Mouse (Mus musculus) midbrain, embryonic 10.5 days (tissue): ENCODE data around the gene Ostn. TPM values are rescaled to one million over a fixed set of nuclear protein-coding genes. Genes with fewer than 3 reads are reported as not detected.

ENCODE experiments used
- DNase-seq: peaks from one replicate; pipeline ENCODE4 v3.0.0-alpha.2; 2017; ENCODE audit warnings: low spot score
- H3K27ac ChIP-seq: fragments of 300-500 bp; sonication (generic); replicated peaks from 2 replicates; pipeline ENCODE4 v1.5.1; 2016; ENCODE audit warnings: mild to moderate bottlenecking
- H3K27me3 ChIP-seq: fragments of 300-500 bp; sonication (generic); 2 replicates; pipeline ENCODE4 v1.6.1; 2016; ENCODE audit warnings: low read depth, mild to moderate bottlenecking; ENCODE audit not compliant: poor library complexity, severe bottlenecking
- H3K36me3 ChIP-seq: fragments of 300-500 bp; sonication (generic); 2 replicates; pipeline ENCODE4 v1.6.1; 2016; ENCODE audit warnings: mild to moderate bottlenecking, moderate library complexity
- H3K4me1 ChIP-seq: fragments of 300-500 bp; sonication (generic); 2 replicates; pipeline ENCODE4 v1.6.1; 2016
- H3K4me3 ChIP-seq: fragments of 300-500 bp; sonication (generic); 2 replicates; pipeline ENCODE4 v1.5.1; 2016; ENCODE audit warnings: mild to moderate bottlenecking, moderate library complexity
- H3K9me3 ChIP-seq: fragments of 300-500 bp; sonication (generic); replicated peaks from 2 replicates; pipeline ENCODE4 v1.6.1; 2016; ENCODE audit warnings: mild to moderate bottlenecking
- WGBS: fragments of 180-500 bp; shearing (Covaris S2); methylation state at CpG from one replicate; pipeline ENCODE4 v1.1.7; 2016; 5-methylcytosine and 5-hydroxymethylcytosine counted together
- polyA plus RNA-seq: library from polyadenylated mRNA; unstranded; fragments of >200 nt; fragmentation: Nextera tagmentation; extraction: Ambion mirVana; gene quantifications from 2 replicates; pipeline ENCODE4 v1.2.1, GENCODE M21; 2016

Ostn gene
- polyA plus RNA-seq, 1 experiment from 2014 or later = not detected

DNA sequence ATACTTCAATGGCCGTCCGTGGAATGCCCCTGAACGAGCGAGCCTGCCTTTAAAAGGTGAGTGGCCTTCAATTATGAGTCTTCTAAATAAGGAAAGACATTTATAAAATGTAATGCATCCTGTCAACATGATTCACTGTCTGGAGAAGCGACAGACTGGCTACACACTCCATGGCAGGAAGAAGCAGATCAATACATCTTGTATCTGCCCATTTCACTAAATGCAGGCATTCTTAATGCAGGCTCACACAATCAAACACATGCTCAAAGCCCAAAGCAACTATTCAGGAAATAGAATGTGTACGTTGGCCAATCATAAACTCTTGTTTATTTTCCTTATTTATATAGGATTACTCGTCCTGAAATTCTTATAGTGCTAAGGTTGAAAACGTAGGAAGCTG lies 62.9 kb downstream of the Ostn start, which contains the start of gene Uts2b:
TSS of gene Uts2b (minus strand) at position 49 of the 400 bp plus-strand sequence.
- H3K4me3 ChIP-seq = no peak within 1 kb of the TSS
- 88% methylated on average over 8 of the region's 8 CpGs for WGBS
- no peaks in the 10 kb centered on the region for H3K36me3 ChIP-seq

DNA sequence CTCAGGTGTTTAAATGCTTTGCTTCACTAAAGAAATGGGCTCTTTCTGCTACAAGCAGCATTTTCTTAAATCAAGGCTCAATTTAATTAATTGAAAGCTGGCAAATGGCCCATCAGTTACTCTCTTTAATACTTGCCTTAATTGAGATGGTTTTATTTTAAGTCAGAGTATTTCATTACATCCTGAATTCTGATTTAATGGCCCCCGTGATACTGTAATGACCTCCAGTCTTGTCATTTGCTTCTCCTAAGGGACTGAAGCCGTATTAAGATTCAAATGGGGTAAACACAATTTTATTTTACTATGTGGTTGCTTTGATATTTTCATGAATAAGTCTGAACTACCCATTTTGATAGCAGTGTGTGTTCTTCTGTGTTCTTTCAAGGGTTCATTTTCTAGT lies 63.4 kb downstream of the Ostn start:
- no peaks in the 10 kb centered on the region for H3K36me3 ChIP-seq
- 90% methylated on average over 2 of the region's 2 CpGs for WGBS
- no peaks in the 10 kb centered on the region for H3K4me1 ChIP-seq
- no peak for DNase-seq
- no peaks in the 10 kb centered on the region for H3K27me3 ChIP-seq
- H3K9me3 ChIP-seq = no peaks in the 10 kb centered on the region
- H3K4me3 ChIP-seq = no peak overlapping the region
- no peak overlapping the region for H3K27ac ChIP-seq

More for the DNA sequence above, 62.9 kb downstream of the Ostn start, which contains the start of gene Uts2b:
- Histone ChIP-seq H3K27ac (no peak within 1 kb of the TSS), H3K27me3 (no peaks in the 10 kb centered on the region), H3K4me1 (no peaks in the 10 kb centered on the region), H3K9me3 (no peaks in the 10 kb centered on the region)
- no peak for DNase-seq

DNA sequence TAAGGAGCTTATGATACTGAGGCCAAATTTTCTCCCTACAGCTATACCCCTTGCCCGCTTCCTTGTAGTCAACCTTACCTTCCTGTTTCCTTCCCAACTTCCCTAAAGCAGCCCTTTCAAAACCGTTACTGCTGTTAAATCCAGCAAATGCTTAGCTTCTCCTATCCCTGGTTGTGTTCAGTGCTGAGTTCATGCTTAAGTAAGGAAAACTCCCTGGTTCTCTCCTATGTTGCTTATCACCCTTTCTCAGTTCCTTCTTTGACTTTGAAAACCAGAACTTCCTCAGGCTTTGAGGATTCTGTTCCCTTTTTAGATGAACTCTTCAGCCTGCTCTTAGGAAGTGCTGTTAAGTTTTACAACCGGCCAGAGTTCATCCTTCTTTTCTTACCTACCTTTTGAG lies 66.8 kb downstream of the Ostn start:
- no peak overlapping the region for H3K4me3 ChIP-seq
- no peak overlapping the region for H3K27ac ChIP-seq
- DNase-seq = no peak
- no peaks in the 10 kb centered on the region for H3K27me3 ChIP-seq
- H3K4me1 ChIP-seq = no peaks in the 10 kb centered on the region
- H3K36me3 ChIP-seq = no peaks in the 10 kb centered on the region
- 85% methylated on average over 3 of the region's 3 CpGs for WGBS
- no peaks in the 10 kb centered on the region for H3K9me3 ChIP-seq

DNA sequence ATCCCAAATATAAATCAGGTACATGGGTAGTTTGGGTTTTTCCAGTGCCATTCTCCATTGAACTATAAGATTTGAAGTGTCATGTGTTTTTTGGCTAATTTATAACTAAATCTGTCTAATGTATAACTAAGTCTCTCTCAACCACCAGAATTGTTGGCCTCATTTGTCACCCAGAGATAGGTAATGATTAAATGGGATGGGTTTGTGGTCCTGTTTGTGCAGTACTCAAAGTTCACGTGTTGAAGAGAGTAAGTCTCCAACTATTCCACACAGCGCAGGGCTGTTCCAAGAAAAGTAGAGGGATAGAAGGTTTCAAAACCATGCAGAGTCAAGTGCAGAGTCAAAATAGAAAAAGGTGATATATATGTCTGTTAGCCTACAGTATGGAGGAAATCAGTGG lies 68.0 kb downstream of the Ostn start:
- WGBS = 96% methylated on average over 2 of the region's 2 CpGs
- H3K4me1 ChIP-seq = no peaks in the 10 kb centered on the region
- no peaks in the 10 kb centered on the region for H3K9me3 ChIP-seq
- no peaks in the 10 kb centered on the region for H3K36me3 ChIP-seq
- no peak for DNase-seq
- no peak overlapping the region for H3K4me3 ChIP-seq
- no peaks in the 10 kb centered on the region for H3K27me3 ChIP-seq
- H3K27ac ChIP-seq = no peak overlapping the region

DNA sequence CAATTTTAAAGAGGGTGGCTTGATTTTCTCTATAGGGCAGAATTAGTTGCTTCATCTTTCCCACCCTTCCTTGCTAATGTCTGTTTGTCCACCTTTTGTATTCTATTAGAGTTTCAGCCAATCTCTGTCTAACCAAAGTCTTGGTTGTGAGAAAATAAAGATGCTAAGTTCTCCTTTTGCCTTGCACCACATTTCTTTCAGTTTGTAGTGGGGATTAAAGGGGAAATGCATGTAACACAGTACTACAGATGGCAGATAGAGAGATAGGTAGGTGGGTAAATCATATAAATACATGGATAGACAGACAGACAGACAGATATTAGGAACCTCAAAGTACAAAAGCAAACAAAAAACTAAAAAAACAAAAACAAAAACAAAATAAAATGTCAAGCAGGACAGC lies 69.3 kb downstream of the Ostn start:
- Histone ChIP-seq H3K9me3 (no peaks in the 10 kb centered on the region), H3K4me1 (no peaks in the 10 kb centered on the region), H3K27ac (no peak overlapping the region), H3K36me3 (no peaks in the 10 kb centered on the region), H3K27me3 (no peaks in the 10 kb centered on the region), H3K4me3 (no peak overlapping the region)
- DNase-seq = no peak

DNA sequence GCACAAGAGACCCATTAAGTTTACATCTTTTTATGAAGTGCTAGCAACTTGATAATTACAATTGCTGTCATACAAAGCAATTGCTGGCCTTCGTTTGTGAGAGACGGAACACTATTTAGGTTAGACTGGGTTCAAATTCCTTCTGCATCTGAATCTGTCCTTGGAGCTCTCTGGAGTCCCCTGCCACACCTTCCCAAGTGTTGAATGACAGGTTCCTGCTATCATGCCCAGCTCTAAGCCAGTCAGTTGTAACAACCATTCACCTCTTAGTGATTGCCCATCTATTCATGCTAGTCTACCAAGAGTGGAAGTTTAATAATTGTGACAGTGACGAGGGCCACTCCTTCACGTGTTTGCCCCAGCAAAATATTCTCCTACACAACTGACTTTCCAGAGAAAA lies 74.9 kb downstream of the Ostn start:
- no peak overlapping the region for H3K27ac ChIP-seq
- DNase-seq = no peak
- no peaks in the 10 kb centered on the region for H3K36me3 ChIP-seq
- H3K9me3 ChIP-seq = no peaks in the 10 kb centered on the region
- WGBS = 87% methylated on average over 4 of the region's 4 CpGs
- H3K4me3 ChIP-seq = no peak overlapping the region
- H3K27me3 ChIP-seq = no peaks in the 10 kb centered on the region
- no peaks in the 10 kb centered on the region for H3K4me1 ChIP-seq

DNA sequence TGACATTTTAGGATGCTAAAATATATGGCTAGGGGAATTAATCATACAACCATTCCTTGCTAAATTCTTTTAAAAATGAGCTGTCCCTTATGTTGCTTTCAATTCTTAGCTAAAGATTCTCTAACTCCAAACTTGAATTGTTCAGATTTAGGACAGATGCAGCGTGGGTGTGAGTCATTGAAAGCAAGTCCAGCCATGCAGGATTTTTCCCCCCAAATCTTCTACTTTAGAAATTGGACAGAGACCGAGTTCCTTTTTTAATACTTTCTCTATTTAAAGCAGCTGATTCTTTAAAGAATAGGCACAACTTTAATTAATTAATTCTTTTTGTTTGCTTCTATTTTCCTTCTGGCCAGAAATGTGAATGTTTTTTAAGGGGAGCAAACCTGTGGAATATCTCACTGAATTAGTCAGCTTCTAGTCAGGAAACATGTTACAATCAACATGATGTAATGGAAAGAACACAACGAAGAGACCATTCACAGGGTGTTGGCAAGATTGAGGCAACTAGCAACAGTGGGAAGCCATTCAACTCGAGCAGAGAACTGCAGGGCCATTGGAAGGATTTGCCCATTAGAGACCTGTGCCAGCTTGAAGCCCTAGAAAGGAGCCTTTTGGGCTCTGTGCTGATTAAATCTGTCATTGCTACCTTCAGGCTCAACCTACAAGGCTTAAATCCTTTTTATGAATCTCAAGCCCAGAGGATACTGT lies 77.8 kb downstream of the Ostn start:
- WGBS = 75% methylated on average over 4 of the region's 4 CpGs

DNA sequence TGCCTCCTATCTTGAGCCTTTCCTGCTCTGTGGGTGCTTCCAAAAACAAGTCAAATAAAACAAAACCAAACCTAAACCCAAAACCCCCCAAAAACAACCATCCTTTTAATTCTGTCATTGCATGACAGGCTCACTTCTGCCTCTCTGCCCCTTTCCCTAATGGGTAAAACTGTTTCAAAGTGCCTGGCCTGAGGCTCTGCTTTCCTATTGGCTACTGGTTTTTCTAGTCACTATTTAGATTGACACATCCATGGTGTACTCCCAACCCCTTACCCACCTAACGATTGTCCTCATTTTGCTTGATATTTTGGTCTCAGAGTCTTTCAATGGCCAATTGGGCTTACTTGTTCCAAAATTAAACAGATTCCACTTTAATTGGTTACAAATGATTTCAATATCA lies 78.4 kb downstream of the Ostn start:
- no peak for DNase-seq
- Histone ChIP-seq H3K27ac (no peak overlapping the region), H3K9me3 (no peaks in the 10 kb centered on the region), H3K36me3 (no peaks in the 10 kb centered on the region), H3K4me1 (peaks cover 19% of the 10 kb centered on the region), H3K27me3 (no peaks in the 10 kb centered on the region), H3K4me3 (no peak overlapping the region)
- 81% methylated on average over 1 of the region's 1 CpGs for WGBS

More for the DNA sequence above, 77.8 kb downstream of the Ostn start:
- H3K4me3 ChIP-seq = no peak overlapping the region
- no peak overlapping the region for H3K27ac ChIP-seq
- no peaks in the 10 kb centered on the region for H3K36me3 ChIP-seq
- H3K9me3 ChIP-seq = no peaks in the 10 kb centered on the region
- no peaks in the 10 kb centered on the region for H3K27me3 ChIP-seq
- DNase-seq = no peak
- peaks cover 13% of the 10 kb centered on the region for H3K4me1 ChIP-seq

DNA sequence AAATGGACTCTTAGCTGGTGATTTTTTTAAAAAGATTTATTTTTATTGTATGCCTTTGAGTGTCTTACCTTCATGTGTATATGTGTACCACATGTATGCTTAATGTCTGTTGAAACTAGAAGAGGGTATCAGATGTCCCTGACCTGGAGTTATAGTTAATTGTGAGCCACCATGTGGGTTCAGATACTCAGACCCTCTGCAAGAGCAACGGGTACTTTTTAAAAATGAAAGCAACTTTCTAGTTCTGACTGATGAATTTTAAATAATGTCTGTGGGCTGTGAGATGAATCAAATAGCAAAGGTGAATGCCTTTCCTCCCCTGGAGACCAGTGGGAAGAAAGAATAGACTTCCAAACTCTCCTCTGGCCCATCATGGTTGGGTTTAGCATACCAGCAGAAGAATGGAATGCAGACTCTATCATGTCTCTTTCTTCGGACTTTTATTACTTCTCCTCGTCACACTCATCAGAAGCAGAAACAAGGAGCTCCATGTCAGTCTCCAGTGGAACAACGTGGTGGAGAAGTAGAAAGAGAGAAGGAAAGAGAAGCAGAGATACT lies 79.6 kb downstream of the Ostn start:
- Histone ChIP-seq H3K9me3 (no peaks in the 10 kb centered on the region), H3K27me3 (no peaks in the 10 kb centered on the region), H3K27ac (no peak overlapping the region), H3K4me3 (no peak overlapping the region), H3K4me1 (peaks cover 28% of the 10 kb centered on the region), H3K36me3 (no peaks in the 10 kb centered on the region)
- no peak for DNase-seq
- WGBS = 81% methylated on average over 4 of the region's 4 CpGs

DNA sequence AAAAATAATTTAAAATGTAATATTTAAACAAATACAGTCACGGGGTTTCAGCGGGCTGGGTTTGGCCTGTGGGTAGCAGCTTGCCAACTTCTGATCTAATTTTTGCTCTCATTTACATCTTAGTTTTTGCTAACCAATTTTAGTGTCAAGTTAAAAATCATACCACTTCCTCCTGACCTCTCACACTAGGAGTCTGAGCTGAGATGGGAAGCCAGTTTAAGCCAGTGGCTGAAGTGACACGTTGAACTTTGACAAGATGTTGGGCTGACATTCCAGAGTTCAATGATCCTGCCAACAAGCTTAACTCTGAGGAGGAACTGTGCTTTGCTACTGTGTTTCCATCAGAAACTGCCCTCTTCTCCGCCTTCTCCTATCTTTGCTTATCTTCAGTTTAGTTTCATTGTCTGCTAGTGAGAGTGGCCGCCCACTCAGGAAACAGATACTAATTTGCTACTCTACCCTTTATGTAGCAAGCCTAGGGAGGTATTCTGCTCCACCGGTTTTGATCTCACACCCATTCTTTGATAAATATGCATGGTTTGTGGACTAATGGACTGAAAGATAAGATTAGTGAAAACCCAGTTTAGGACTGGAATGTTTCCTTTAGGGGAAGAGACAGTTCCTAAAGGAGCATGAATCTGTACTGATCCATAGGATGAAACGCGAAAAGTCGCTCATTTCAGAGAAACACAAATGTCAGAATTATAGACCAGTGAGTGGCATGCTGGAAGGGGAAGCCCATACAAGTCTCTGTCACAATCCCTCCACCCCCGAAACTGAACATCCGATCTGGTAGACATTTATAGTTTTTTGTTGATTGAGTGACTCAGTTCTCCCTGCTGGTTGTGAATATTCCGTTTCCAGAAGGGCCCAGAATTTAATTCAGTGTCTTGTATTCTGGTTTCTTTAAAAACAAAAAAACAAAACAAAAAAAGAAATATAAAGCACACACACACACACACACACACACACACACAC lies 80.6 kb downstream of the Ostn start:
- Histone ChIP-seq H3K27ac (peak overlapping the region; percentile 98), H3K9me3 (no peaks in the 10 kb centered on the region), H3K27me3 (no peaks in the 10 kb centered on the region), H3K36me3 (no peaks in the 10 kb centered on the region), H3K4me3 (peak overlapping the region; percentile 89), H3K4me1 (peaks cover 28% of the 10 kb centered on the region)
- DNase-seq = peak; percentile 13
- WGBS = 55% methylated on average over 12 of the region's 12 CpGs

DNA sequence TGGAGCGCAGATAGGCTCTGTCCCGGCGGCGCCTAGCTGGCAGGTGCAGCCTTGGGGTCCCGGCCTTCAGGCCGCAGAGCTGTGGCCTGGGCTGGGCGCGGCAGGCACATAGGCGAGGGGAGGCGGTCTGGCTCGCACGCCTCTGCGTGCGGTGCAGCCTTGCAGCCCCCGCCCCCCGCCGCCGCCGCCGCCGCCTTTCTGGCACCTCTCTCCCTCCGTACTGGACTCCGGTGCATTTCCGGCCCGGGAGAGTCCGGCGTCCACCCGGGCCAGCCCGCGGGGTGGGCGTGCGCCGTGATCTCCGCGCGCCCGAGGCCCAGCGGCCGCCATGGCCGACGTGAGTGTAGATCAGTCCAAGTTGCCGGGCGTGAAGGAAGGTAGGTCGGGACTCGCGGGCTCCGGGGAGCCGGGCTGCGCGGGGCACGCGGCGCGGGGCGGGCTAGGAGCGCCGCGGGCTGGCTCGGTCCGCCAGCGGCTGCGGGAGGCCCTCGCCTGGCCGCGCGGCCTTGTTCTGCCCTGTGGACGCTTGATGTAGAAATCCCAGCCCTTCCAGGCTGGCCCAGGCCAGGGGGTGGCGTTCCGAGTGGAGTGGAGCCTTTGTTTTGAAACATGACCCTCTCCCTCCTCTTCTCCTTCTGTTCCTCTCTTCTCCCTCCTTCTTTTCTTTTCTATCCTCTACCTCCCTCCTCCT lies 81.6 kb downstream of the Ostn start, which contains the start of gene Ccdc50:
TSS of gene Ccdc50 (plus strand) at position 109 of the 691 bp plus-strand sequence.
- peaks cover 28% of the 10 kb centered on the region for H3K4me1 ChIP-seq
- peak within 1 kb of the TSS; percentile 98 for H3K27ac ChIP-seq
- DNase-seq = peak; percentile 87
- no peaks in the 10 kb centered on the region for H3K27me3 ChIP-seq
- under 1% methylated on average over 62 of the region's 69 CpGs for WGBS
- peak within 1 kb of the TSS; percentile 89 for H3K4me3 ChIP-seq
- no peaks in the 10 kb centered on the region for H3K9me3 ChIP-seq
- no peaks in the 10 kb centered on the region for H3K36me3 ChIP-seq

DNA sequence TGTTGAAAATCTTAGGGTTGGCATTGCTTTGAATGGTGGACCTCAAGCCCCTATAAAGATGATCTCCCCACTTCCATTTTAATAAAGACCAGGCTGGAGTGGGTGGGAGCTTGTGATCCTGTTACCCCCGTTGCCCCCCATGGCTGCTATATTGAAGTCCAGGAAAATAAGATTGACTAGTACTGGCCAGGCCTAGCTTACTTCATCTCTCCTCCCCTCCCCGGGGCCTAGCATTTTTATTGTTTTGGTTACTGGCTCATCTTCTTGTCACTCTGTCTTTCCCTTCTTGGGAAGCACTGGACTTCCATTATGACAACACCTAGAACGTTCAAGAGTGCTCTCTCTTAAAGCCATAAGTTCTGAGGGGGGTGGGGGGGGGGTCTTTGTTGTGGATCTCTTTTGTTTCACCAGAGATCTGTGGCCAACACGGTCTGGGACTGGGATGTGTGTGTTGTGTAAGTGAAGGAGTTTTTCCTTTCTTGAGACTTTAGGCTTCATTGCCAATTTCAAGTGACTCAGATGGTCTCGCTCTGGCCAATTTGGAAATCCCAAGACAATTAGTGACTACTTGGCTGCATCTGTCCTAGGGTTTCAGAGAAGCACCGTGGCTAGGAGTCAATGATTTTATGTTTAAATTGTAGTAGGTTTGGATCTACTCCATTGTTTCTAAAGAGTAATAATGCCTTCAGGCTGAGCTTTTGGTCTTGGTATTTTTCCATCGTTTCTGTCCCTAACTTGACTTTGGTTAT lies 82.4 kb downstream of the Ostn start:
- Histone ChIP-seq H3K4me3 (peak overlapping the region; percentile 89), H3K4me1 (peaks cover 28% of the 10 kb centered on the region), H3K27me3 (no peaks in the 10 kb centered on the region), H3K36me3 (no peaks in the 10 kb centered on the region), H3K27ac (peak overlapping the region; percentile 98), H3K9me3 (no peaks in the 10 kb centered on the region)
- DNase-seq = peak; percentile 26
- 32% methylated on average over 7 of the region's 7 CpGs for WGBS
